Comparison of ENCODE assay signal across 11 mouse cellular contexts in genomic region chr4:97840227-97841062, GRCm38 (mm10).
DNase-seq lines count a peak whose midpoint lies in the region; ATAC-seq and TF ChIP-seq lines count a peak whose summit lies in the region.
"Had no signal": no experiment of that assay in that cellular context is flagged by ENCODE, and none has a peak within 500 bp of the region (broad histone marks: within the 10 kb centered on the region; RNA-seq: fewer than 3 reads in every experiment).

No protein-coding gene starts in this region.

- no peak for TF ChIP-seq EP300 in lung, postnatal 0 days (IDR thresholded peaks at IDR 0.05)

- peak overlapping the region; percentile 84 for H3K27ac ChIP-seq in heart, embryonic 15.5 days
- H3K27ac ChIP-seq in hindbrain, embryonic 14.5 days = peak overlapping the region; percentile 11; the same call in 1 of the 2 replicates
- peak overlapping the region; percentile 29; the same call in 1 of the 2 replicates for H3K27ac ChIP-seq in liver, embryonic 15.5 days (replicated peaks)
- no peak overlapping the region for H3K27ac ChIP-seq in lung, postnatal 0 days (ENCODE audit: low read length)
- H3K27ac ChIP-seq: liver, embryonic 14.5 days had no signal

- TF ChIP-seq CTCF in lung, postnatal 0 days (IDR thresholded peaks at IDR 0.05) = no peak

- DNase-seq in heart, postnatal 25 days (ENCODE audit: low spot score) = no peak
- DNase-seq in hindbrain, embryonic 14.5 days (ENCODE audit: low spot score) = no peak
- no peak for DNase-seq in yolk sac, embryonic 10.5 days (ENCODE audit: low spot score)
- DNase-seq in lung, postnatal 0 days (ENCODE audit: low spot score) = no peak
- no peak for DNase-seq in frontal cortex, adult 2 months (ENCODE audit: extremely low spot score in 1 of 2, low spot score in 1 of 2)
- DNase-seq: cerebellum, adult 2 months; thymus, postnatal 14 days had no signal

- no peaks in the 10 kb centered on the region for H3K27me3 ChIP-seq in heart, embryonic 15.5 days
- no peaks in the 10 kb centered on the region for H3K27me3 ChIP-seq in hindbrain, embryonic 14.5 days (ENCODE audit: control insufficient read depth, insufficient read depth, low read length)
- H3K27me3 ChIP-seq in liver, embryonic 15.5 days = no peaks in the 10 kb centered on the region
- H3K27me3 ChIP-seq in lung, postnatal 0 days (replicated peaks; ENCODE audit: insufficient read depth, low read length) = no peaks in the 10 kb centered on the region

- 65% methylated on average over 8 of the region's 8 CpGs for WGBS in heart, embryonic 15.5 days
- WGBS in hindbrain, embryonic 14.5 days = 21% methylated on average over 8 of the region's 8 CpGs
- 56% methylated on average over 8 of the region's 8 CpGs for WGBS in liver, embryonic 15.5 days (ENCODE audit: insufficient replicate concordance)
- WGBS in lung, postnatal 0 days = 53% methylated on average over 8 of the region's 8 CpGs

- intact Hi-C loops in heart, postnatal 25 days (cut with DNase I) = no loop called here

- peaks cover 73% of the 10 kb centered on the region for H3K4me1 ChIP-seq in heart, embryonic 15.5 days (replicated peaks)
- H3K4me1 ChIP-seq in hindbrain, embryonic 14.5 days (replicated peaks; ENCODE audit: control insufficient read depth, insufficient read depth, low read length) = peaks cover 40% of the 10 kb centered on the region
- peaks cover 31% of the 10 kb centered on the region for H3K4me1 ChIP-seq in liver, embryonic 15.5 days (replicated peaks)
- H3K4me1 ChIP-seq in lung, postnatal 0 days (ENCODE audit: insufficient read depth, low read depth, low read length) = peaks cover 23% of the 10 kb centered on the region; the same call in 1 of the 2 replicates

- no peak overlapping the region for H3K9ac ChIP-seq in heart, embryonic 15.5 days
- H3K9ac ChIP-seq in hindbrain, embryonic 14.5 days = no peak overlapping the region
- no peak overlapping the region for H3K9ac ChIP-seq in liver, embryonic 15.5 days
- H3K9ac ChIP-seq in lung, postnatal 0 days (replicated peaks; ENCODE audit: low read depth) = no peak overlapping the region
- H3K9ac ChIP-seq: liver, embryonic 14.5 days had no signal

- no peak overlapping the region for H3K4me3 ChIP-seq in heart, embryonic 15.5 days
- no peak overlapping the region for H3K4me3 ChIP-seq in hindbrain, embryonic 14.5 days (replicated peaks; ENCODE audit: low read length)
- H3K4me3 ChIP-seq in liver, embryonic 15.5 days (replicated peaks) = no peak overlapping the region
- H3K4me3 ChIP-seq in lung, postnatal 0 days (ENCODE audit: low read depth, low read length) = no peak overlapping the region

- ATAC-seq in heart, embryonic 15.5 days (replicated peaks; ENCODE audit: insufficient number of reproducible peaks, insufficient read depth, low FRiP score, low read depth) = no peak
- peak; percentile 22; the same call in 1 of the 2 replicates for ATAC-seq in erythroid progenitor cell, adult 5-6 weeks (replicated peaks; ENCODE audit: low FRiP score, poor library complexity, severe bottlenecking)
- ATAC-seq in hindbrain, embryonic 14.5 days (ENCODE audit: low FRiP score) = peak; percentile 21; the same call in 1 of the 2 replicates
- peak; percentile 70; the same call in 1 of the 2 replicates for ATAC-seq in liver, embryonic 15.5 days (ENCODE audit: insufficient read depth)
- no peak for ATAC-seq in lung, postnatal 0 days

- no peaks in the 10 kb centered on the region for H3K36me3 ChIP-seq in heart, embryonic 15.5 days
- H3K36me3 ChIP-seq in hindbrain, embryonic 14.5 days (replicated peaks; ENCODE audit: control insufficient read depth, insufficient read depth) = no peaks in the 10 kb centered on the region
- no peaks in the 10 kb centered on the region for H3K36me3 ChIP-seq in liver, embryonic 15.5 days (replicated peaks)
- no peaks in the 10 kb centered on the region for H3K36me3 ChIP-seq in lung, postnatal 0 days (ENCODE audit: insufficient read depth, low read length)

- H3K9me3 ChIP-seq in heart, embryonic 15.5 days (replicated peaks) = no peaks in the 10 kb centered on the region
- no peaks in the 10 kb centered on the region for H3K9me3 ChIP-seq in hindbrain, embryonic 14.5 days (ENCODE audit: control insufficient read depth, low read length)
- H3K9me3 ChIP-seq in liver, embryonic 15.5 days (replicated peaks) = no peaks in the 10 kb centered on the region
- no peaks in the 10 kb centered on the region for H3K9me3 ChIP-seq in lung, postnatal 0 days (ENCODE audit: low read length)

- H3K4me2 ChIP-seq in heart, embryonic 15.5 days = no peak overlapping the region
- no peak overlapping the region for H3K4me2 ChIP-seq in hindbrain, embryonic 14.5 days (replicated peaks)
- no peak overlapping the region; the same call in 1 of the 2 replicates for H3K4me2 ChIP-seq in liver, embryonic 15.5 days
- H3K4me2 ChIP-seq in lung, postnatal 0 days (replicated peaks; ENCODE audit: low read depth, low read length) = no peak overlapping the region

Comparison
In these comparisons a context has a peak if more than half of its experiments do, and no peak if none do; other contexts are left out.
1. ATAC-seq: peak in erythroid progenitor cell, adult 5-6 weeks (single experiment), hindbrain, embryonic 14.5 days (single experiment) and liver, embryonic 15.5 days (single experiment); none in heart, embryonic 15.5 days (single experiment) and lung, postnatal 0 days (single experiment).